ENCODE assay signal across 8 mouse cellular contexts in the genomic region with DNA sequence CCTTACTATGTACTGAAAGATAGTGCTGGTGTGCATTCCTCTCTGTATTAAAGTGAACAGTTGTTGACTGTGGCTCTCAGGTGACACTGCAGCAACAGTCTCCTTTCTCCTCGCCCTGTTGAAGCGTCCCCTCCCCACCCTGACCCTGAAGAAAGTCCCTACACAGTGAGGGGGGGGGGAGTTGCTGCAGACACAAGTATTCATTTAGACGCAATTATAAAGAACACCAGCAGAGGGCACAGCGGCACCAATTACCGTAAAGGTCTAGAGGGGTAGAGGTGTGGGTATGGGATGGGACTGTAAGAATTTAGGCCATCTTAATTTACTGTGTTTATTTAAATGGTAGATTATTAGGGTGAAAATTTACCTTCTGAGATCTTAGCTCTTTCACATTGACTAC. TPM values are rescaled to one million over a fixed set of nuclear protein-coding genes. Genes with fewer than 3 reads are reported as not detected.
A peak's percentile ranks its signal among the peaks of the same experiment; 100 is the strongest.
DNase-seq lines count a peak whose midpoint lies in the region; ATAC-seq and TF ChIP-seq lines count a peak whose summit lies in the region.

No protein-coding gene starts in this region.

- WGBS in liver, adult 2 months, result 78% methylated on average over 5 of the region's 5 CpGs

- no peak for TF ChIP-seq POLR2A in liver, adult 2 months (IDR thresholded peaks at IDR 0.05; ENCODE audit: extremely low read depth, insufficient read depth, low read length)

- no peak overlapping the region for H3K4me3 ChIP-seq in liver, adult 2 months (ENCODE audit: insufficient read depth, low read depth, low read length)

- no peak overlapping the region for H3K27ac ChIP-seq in liver, adult 2 months (replicated peaks; ENCODE audit: insufficient read depth, low read depth, low read length)

- peaks cover 4% of the 10 kb centered on the region; the same call in 1 of the 2 replicates for H3K79me2 ChIP-seq in liver, adult 2 months (ENCODE audit: control insufficient read depth, insufficient read depth, low read length)

- H3K9ac ChIP-seq in liver, adult 2 months (ENCODE audit: low read depth, low read length), result no peak overlapping the region

- H3K4me1 ChIP-seq in liver, adult 2 months (ENCODE audit: control insufficient read depth, insufficient read depth, low read length), result no peaks in the 10 kb centered on the region

- peaks cover 38% of the 10 kb centered on the region for H3K36me3 ChIP-seq in liver, adult 2 months (ENCODE audit: control insufficient read depth, insufficient read depth, low read length)

- no peaks in the 10 kb centered on the region for H3K27me3 ChIP-seq in liver, adult 2 months (ENCODE audit: control insufficient read depth, insufficient read depth, low read length)

- TF ChIP-seq CTCF in liver, adult 2 months (IDR thresholded peaks at IDR 0.05; ENCODE audit: low read depth, low read length), result peak; percentile 25; the same call in 1 of the 2 replicates

- ATAC-seq in cerebellum, adult (ENCODE audit: insufficient number of reproducible peaks, low FRiP score, low TSS enrichment), result no peak

- DNase-seq in cerebellum, postnatal 25 days, result peak; percentile 30 to 57
- no peak for DNase-seq in liver, adult 2 months (ENCODE audit: extremely low read depth, low read depth, low spot score)
- no peak for DNase-seq in liver
- DNase-seq in embryo, embryonic 11 days, result peak; percentile 41
- peak; percentile 54 for DNase-seq in retina, postnatal 1 day
- DNase-seq in kidney, postnatal 14 days, result no peak
- no peak for DNase-seq in layer of hippocampus, adult 9-11 months

RNA-seq across cellular contexts. Expression of a gene that starts 17.7 kb away (rescaled TPM):
- 26.4 and 36.6 TPM in 2 replicates for total RNA-seq in liver, adult 2 months (2014; rRNA removed)
- 14.0 and 14.4 TPM in 2 replicates for polyA plus RNA-seq in liver, adult 2 months (2012; rRNA removed)

Comparison
In these comparisons a context has a peak if more than half of its experiments do, and no peak if none do; other contexts are left out.
1. DNase-seq: peak in cerebellum, postnatal 25 days (2 of 2), embryo, embryonic 11 days (single experiment) and retina, postnatal 1 day (single experiment); none in liver, adult 2 months (single experiment), liver (single experiment), kidney, postnatal 14 days (single experiment) and layer of hippocampus, adult 9-11 months (single experiment).